Comparison of ENCODE assay signal across 26 mouse cellular contexts in the genomic region with DNA sequence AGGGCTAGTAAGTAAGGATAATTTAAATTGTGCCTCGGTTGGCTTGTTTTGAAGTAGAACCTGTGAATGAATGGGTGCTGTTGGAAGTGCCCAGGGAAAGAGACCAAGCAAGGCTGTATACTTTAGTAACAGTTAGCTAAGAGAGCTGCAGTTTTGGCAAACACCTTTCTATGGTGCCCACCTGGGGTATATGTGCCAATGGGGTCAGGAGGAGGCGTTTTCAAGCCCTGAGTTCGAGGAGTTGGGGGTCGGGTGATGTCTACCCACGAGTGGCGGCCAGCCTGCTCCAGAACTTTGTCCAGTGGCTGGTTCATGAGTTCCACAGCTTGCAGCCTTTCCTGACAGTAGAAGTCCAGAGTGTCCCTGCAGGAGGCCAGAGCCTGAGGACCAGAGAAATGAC. TPM values are rescaled to one million over a fixed set of nuclear protein-coding genes. Genes with fewer than 3 reads are reported as not detected.
"Had no signal": no experiment of that assay in that cellular context is flagged by ENCODE, and none has a peak within 500 bp of the region (broad histone marks: within the 10 kb centered on the region; RNA-seq: fewer than 3 reads in every experiment).

No protein-coding gene starts in this region.

- H3K27me3 ChIP-seq: neural tube, embryonic 15.5 days; stomach, embryonic 15.5 days had no signal

- H3K4me3 ChIP-seq: neural tube, embryonic 12.5 days; neural tube, embryonic 13.5 days; neural tube, embryonic 15.5 days; stomach, embryonic 15.5 days had no signal

- DNase-seq: retina, postnatal 1 day; right cerebral cortex, adult 18-20 months; right cerebral cortex, postnatal 14 days; right cerebral cortex, postnatal 25 days; right cerebral cortex, postnatal 4 days; spleen, adult 18-20 months; thymus, adult 18-20 months; thymus, adult 2 months; thymus, postnatal 14 days; thymus, postnatal 25 days; thymus, postnatal 36 days; thymus, postnatal 4 days had no signal

- H3K27ac ChIP-seq: neural tube, embryonic 12.5 days; neural tube, embryonic 13.5 days; neural tube, embryonic 15.5 days; stomach, embryonic 15.5 days; stomach, postnatal 0 days had no signal

- H3K36me3 ChIP-seq: neural tube, embryonic 12.5 days; neural tube, embryonic 13.5 days; neural tube, embryonic 15.5 days; stomach, embryonic 15.5 days had no signal

- H3K9me3 ChIP-seq: neural tube, embryonic 12.5 days; neural tube, embryonic 13.5 days; neural tube, embryonic 15.5 days; stomach, embryonic 15.5 days had no signal

RNA-seq across cellular contexts. Expression of gene Ccdc105, which starts 3.9 kb away (rescaled TPM):
- total RNA-seq: neutrophil, adult 5-6 weeks had no signal
- polyA plus RNA-seq: neural tube, embryonic 11.5 days; neural tube, embryonic 12.5 days; small intestine, adult 2 months; spleen, adult 2 months; stomach, embryonic 14.5 days; stomach, embryonic 15.5 days; stomach, embryonic 16.5 days; stomach, postnatal 0 days; thymus, postnatal 0 days had no signal

RNA-seq across cellular contexts. Expression of gene Casp14, which starts 30.9 kb away (rescaled TPM):
- total RNA-seq: neutrophil, adult 5-6 weeks had no signal
- polyA plus RNA-seq: neural tube, embryonic 11.5 days; neural tube, embryonic 12.5 days; neural tube, embryonic 13.5 days; neural tube, embryonic 14.5 days; neural tube, embryonic 15.5 days; small intestine, adult 2 months; spleen, adult 2 months; urinary bladder, adult 2 months had no signal

RNA-seq across cellular contexts. Expression of gene Slc1a6, which starts 31.4 kb away (rescaled TPM):
- total RNA-seq: neutrophil, adult 5-6 weeks had no signal
- polyA plus RNA-seq: thymus, adult 2 months had no signal
